Mouse (Mus musculus) heart, embryonic 12.5 days (tissue): ENCODE data around the gene Anxa11. TPM values are rescaled to one million over a fixed set of nuclear protein-coding genes. Genes with fewer than 3 reads are reported as not detected.
"Not testable (repeated sequence)": the region's sequence is repeated elsewhere in the genome, so short reads cannot be mapped to it uniquely, and the experiment has no call there.

ENCODE experiments used
- ATAC-seq: fragments of 200-750 bp; cut with Nextera tagmentation; 2 replicates; pipeline ENCODE4 v1.8.0; 2017; ENCODE audit warnings: moderate TSS enrichment, moderate library complexity; ENCODE audit not compliant: insufficient number of reproducible peaks, low FRiP score
- H3K27ac ChIP-seq: fragments of 300-500 bp; sonication (generic); 2 replicates; pipeline ENCODE4 v1.5.1; 2016; ENCODE audit warnings: mild to moderate bottlenecking, moderate library complexity; ENCODE audit not compliant: poor library complexity, severe bottlenecking
- H3K27me3 ChIP-seq: fragments of 300-500 bp; sonication (generic); replicated peaks from 2 replicates; pipeline ENCODE4 v1.6.1; 2016; ENCODE audit warnings: mild to moderate bottlenecking, moderate library complexity
- H3K36me3 ChIP-seq: fragments of 300-500 bp; sonication (generic); 2 replicates; pipeline ENCODE4 v1.6.1; 2016; ENCODE audit warnings: mild to moderate bottlenecking, moderate library complexity
- H3K4me1 ChIP-seq: fragments of 300-500 bp; sonication (generic); replicated peaks from 2 replicates; pipeline ENCODE4 v1.6.1; 2016; ENCODE audit warnings: mild to moderate bottlenecking
- H3K4me2 ChIP-seq: fragments of 300-500 bp; sonication (generic); 2 replicates; pipeline ENCODE4 v1.6.1; 2016; ENCODE audit warnings: mild to moderate bottlenecking, moderate library complexity
- H3K4me3 ChIP-seq: fragments of 300-500 bp; sonication (generic); 2 replicates; pipeline ENCODE4 v1.5.1; 2016; ENCODE audit warnings: mild to moderate bottlenecking
- H3K9ac ChIP-seq: fragments of 300-500 bp; sonication (generic); 2 replicates; pipeline ENCODE4 v1.6.1; 2016; ENCODE audit warnings: mild to moderate bottlenecking, moderate library complexity
- H3K9me3 ChIP-seq: fragments of 300-500 bp; sonication (generic); replicated peaks from 2 replicates; pipeline ENCODE4 v1.6.1; 2016; ENCODE audit warnings: mild to moderate bottlenecking, moderate library complexity
- WGBS: fragments of 180-500 bp; shearing (Covaris S2); methylation state at CpG from one replicate; pipeline ENCODE4 v1.1.7; 2016; 5-methylcytosine and 5-hydroxymethylcytosine counted together
- microRNA-seq: library from miRNA; unstranded; fragments of <30 nt; microRNA quantifications from one replicate; pipeline ENCODE4, GENCODE M21; 2017
- polyA plus RNA-seq: library from polyadenylated mRNA; unstranded; fragments of >200 nt; fragmentation: Nextera tagmentation; extraction: Ambion mirVana; gene quantifications from 2 replicates; pipeline ENCODE4 v1.2.1, GENCODE M21; 2016

Gene Anxa11
- polyA plus RNA-seq, 1 experiment from 2014 or later, result 24.1 TPM

DNA sequence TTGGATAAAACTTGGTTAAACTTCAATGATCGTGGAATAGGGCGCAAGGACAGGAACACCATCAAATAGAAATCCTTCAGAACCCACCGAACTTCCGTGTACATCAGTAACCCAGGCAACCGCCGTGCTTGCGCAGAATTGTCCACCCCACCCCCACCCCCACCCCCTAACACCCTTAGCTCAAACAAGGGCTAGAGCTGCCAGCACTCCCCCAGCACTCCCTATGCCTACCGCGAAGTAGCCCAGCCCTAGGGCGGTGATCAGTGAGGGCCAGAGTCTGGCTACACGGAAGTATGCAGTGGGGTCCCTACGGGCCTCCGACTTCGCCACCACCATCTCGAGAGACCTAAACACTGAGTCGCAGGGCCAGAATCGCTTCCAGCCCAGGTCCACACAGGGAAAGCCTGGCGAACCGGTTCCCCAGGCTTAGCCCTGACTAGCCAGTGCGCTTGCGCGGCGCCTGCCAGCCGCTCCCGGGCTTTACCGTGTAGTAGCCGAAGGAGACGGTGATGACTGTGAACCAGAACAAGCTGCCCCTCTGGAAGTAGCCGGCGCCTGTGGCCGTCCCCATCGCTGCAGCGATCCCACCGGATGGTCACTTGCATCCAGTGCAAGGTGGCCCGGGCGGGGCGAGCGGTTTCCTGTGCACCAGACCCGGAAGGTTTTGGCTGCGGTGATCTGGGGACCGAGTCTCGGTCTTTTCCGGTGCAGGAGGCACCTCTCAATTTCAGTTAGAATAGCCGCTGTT is 85.0 kb downstream of the Anxa11 start:
- not testable (repeated sequence) for H3K4me3 ChIP-seq, H3K9me3 ChIP-seq, H3K9ac ChIP-seq, H3K27me3 ChIP-seq, H3K36me3 ChIP-seq, H3K4me1 ChIP-seq, H3K27ac ChIP-seq, H3K4me2 ChIP-seq
- no CpG with 5 or more reads among the region's 44 CpGs for WGBS
- ATAC-seq, result peak; percentile 2; the same call in 1 of the 2 replicates

DNA sequence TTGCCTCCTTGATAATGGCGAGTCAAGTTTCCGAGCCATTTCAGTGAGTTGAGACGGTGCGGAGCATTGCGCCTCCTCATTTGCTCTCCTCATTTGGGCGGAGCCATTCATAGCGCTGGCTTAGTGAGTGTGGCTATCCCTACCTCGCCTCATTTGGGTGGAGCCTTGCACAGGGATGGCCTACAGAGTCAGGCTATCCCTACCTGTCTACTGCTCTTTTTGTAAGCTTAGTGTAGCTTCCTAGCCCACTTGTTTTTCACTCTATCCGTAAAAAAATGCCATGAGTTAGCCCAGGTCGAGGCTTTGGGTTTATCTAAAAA is 85.6 kb downstream of the Anxa11 start, which contains the start of gene Tmem254a:
Gene Tmem254a, minus strand, starts transcription at position 111 of the 320 bp plus-strand sequence.
- not testable (repeated sequence) for ATAC-seq, H3K36me3 ChIP-seq, H3K4me1 ChIP-seq, H3K9ac ChIP-seq, H3K4me2 ChIP-seq, H3K27ac ChIP-seq, H3K27me3 ChIP-seq, H3K9me3 ChIP-seq, H3K4me3 ChIP-seq
- no CpG with 5 or more reads among the region's 10 CpGs for WGBS

Small RNAs within 50 kb of the gene (microRNA-seq; reads per million reads assigned to microRNA genes)
- gene Gm23701, result not detected

Other genes with a start within 250 kb of the Anxa11 start
- gene Ppif, start 148.0 kb upstream of the Anxa11 start, polyA plus RNA-seq, result 101 and 104 TPM in 2 replicates
- gene Zcchc24, start 73.1 kb upstream of the Anxa11 start, polyA plus RNA-seq, result 30.4 and 31.9 TPM in 2 replicates
- gene Plac9a, start 60.9 kb downstream of the Anxa11 start, polyA plus RNA-seq, result not detected in 2 replicates
- gene Tmem254a, start 85.5 kb downstream of the Anxa11 start, polyA plus RNA-seq, result 0.81 and 2.2 TPM in 2 replicates
- gene Cphx1, start 96.1 kb downstream of the Anxa11 start, polyA plus RNA-seq, result not detected in 2 replicates
- 0.54 and 1.2 TPM in 2 replicates for gene Duxbl1, start 136.4 kb downstream of the Anxa11 start, polyA plus RNA-seq
- gene Gm9780, start 200.6 kb downstream of the Anxa11 start, polyA plus RNA-seq, result 1.4 and 2.2 TPM in 2 replicates
- gene Tmem254c, start 225.2 kb downstream of the Anxa11 start, polyA plus RNA-seq, result 25.0 and 29.2 TPM in 2 replicates
- gene Cphx2, start 239.4 kb downstream of the Anxa11 start, polyA plus RNA-seq, result not detected in 2 replicates
- gene Cphx3, start 240.1 kb downstream of the Anxa11 start, polyA plus RNA-seq, result not detected in 2 replicates